Mouse (Mus musculus) cerebellum, adult 2 months (tissue): ENCODE results near the gene Vps8.

Source experiments
- CTCF ChIP-seq: fragments of 200-500 bp; IDR thresholded peaks from 2 replicates; pipeline ENCODE4 v1.5.1; 2011; ENCODE audit warnings: low read depth, mild to moderate bottlenecking, control low read depth, low read length, moderate library complexity, borderline replicate concordance; ENCODE audit not compliant: insufficient read depth
- POLR2A ChIP-seq: fragments of 200-500 bp; IDR thresholded peaks from 2 replicates; pipeline ENCODE4 v1.6.1; 2011; ENCODE audit warnings: low read length, control low read depth, borderline replicate concordance; ENCODE audit not compliant: insufficient read depth

- TF ChIP-seq CTCF (no peak), POLR2A (no peak)
Observed at GRCm38 (mm10) chr16:21397681-21398080, 25.2 kb upstream of the Vps8 start.
